Mouse (Mus musculus): Measurements from ENCODE around the gene Ccdc38. TPM values are rescaled to one million over a fixed set of nuclear protein-coding genes. Genes with fewer than 3 reads are reported as not detected.

Ccdc38 gene
- polyA plus RNA-seq, 1 experiment from 2014 or later = 0.44 TPM

DNA sequence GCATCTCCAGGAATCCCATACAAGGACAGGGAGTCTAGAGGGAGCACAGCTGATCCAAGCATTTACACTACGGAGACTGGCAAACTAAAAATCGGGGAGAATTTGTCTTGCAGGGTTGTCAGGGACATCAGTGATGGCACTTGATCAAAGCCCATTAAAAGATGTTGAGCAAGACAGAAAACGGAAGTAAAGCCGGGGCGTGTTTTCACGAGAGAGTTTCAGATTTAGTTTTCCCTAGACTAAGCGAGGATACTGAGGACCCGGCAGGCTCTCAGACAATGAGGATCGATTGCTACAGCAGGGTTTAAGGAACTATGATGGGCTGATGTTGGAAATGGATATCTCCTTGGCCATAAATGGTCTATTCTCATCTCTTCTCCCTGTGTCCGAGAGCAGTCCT, 26.6 kb downstream of the Ccdc38 start:
- Histone ChIP-seq H3K4me3 (replicated peaks; ENCODE audit: low read length) (no peak overlapping the region), H3K27me3 (replicated peaks; ENCODE audit: control insufficient read depth, insufficient read depth, low read length) (no peaks in the 10 kb centered on the region), H3K27ac (ENCODE audit: low read length) (no peak overlapping the region), H3K9ac (replicated peaks; ENCODE audit: low read depth, low read length) (no peak overlapping the region), H3K4me1 (replicated peaks; ENCODE audit: control insufficient read depth, insufficient read depth, low read length) (no peaks in the 10 kb centered on the region), H3K9me3 (ENCODE audit: control insufficient read depth, low read length) (no peaks in the 10 kb centered on the region), H3K4me2 (ENCODE audit: low read length) (no peak overlapping the region), H3K36me3 (ENCODE audit: control insufficient read depth, insufficient read depth) (no peaks in the 10 kb centered on the region)
- ATAC-seq = no peak
- WGBS = 92% methylated on average over 10 of the region's 10 CpGs

DNA sequence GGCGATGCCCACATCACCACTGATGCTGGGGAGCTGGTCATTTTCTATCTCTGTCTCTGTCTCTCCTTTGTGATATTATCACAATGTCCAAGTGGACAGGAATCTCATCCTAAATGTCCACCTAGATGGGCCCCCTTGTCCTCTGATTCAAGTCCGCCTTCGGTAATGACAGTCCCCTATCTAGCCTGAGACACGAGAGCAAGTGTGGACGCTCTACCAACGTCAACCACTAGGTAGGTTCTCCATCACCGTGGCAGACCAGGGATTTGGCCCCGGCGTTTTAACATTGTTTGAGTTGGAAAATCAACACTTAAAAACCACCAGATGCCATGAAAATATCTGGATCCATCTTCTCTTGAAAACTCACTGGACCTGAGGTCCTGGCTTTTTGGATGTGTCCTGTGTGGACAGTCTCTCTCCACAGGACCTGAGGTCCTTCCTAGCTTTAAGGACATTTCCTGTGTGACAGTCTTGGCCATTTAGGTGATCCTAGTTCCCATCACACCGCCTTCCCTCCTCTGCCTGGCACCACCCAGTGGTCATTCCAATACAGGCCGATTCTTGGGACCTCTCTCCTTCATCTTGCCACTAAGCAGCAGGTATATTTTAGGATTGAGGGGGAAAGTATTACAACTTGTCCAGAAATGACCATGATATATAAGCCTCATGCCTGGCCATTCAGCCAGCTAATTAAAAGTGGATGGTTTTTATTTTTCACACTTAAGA, 27.6 kb downstream of the Ccdc38 start:
- WGBS = 91% methylated on average over 11 of the region's 11 CpGs
- Histone ChIP-seq H3K9ac (replicated peaks; ENCODE audit: low read depth, low read length) (no peak overlapping the region), H3K36me3 (ENCODE audit: control insufficient read depth, insufficient read depth) (no peaks in the 10 kb centered on the region), H3K4me3 (replicated peaks; ENCODE audit: low read length) (no peak overlapping the region), H3K4me1 (replicated peaks; ENCODE audit: control insufficient read depth, insufficient read depth, low read length) (no peaks in the 10 kb centered on the region), H3K27ac (ENCODE audit: low read length) (no peak overlapping the region), H3K4me2 (ENCODE audit: low read length) (no peak overlapping the region), H3K9me3 (ENCODE audit: control insufficient read depth, low read length) (no peaks in the 10 kb centered on the region), H3K27me3 (replicated peaks; ENCODE audit: control insufficient read depth, insufficient read depth, low read length) (no peaks in the 10 kb centered on the region)
- no peak for ATAC-seq

DNA sequence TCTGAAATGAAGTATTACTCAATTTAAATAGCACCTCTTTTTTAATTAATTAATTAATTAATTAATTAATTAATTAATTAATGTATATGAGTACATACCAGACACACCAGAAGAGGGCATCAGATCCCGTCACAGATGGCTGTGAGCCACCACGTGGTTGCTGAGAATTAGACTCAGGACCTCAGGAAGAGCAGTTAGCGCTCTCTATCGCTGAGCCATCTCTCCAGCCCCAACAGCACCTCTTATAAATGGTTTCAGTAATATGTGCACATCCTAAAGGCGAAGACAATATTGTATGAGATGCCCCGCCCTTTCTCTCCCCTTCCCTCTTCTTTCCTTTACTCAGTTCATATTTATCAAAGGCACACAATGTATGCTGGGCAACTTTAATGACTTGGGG, 28.2 kb downstream of the Ccdc38 start:
- 85% methylated on average over 6 of the region's 6 CpGs for WGBS
- Histone ChIP-seq H3K27me3 (replicated peaks; ENCODE audit: control insufficient read depth, insufficient read depth, low read length) (no peaks in the 10 kb centered on the region), H3K9ac (replicated peaks; ENCODE audit: low read depth, low read length) (no peak overlapping the region), H3K4me1 (replicated peaks; ENCODE audit: control insufficient read depth, insufficient read depth, low read length) (no peaks in the 10 kb centered on the region), H3K27ac (ENCODE audit: low read length) (no peak overlapping the region), H3K9me3 (ENCODE audit: control insufficient read depth, low read length) (no peaks in the 10 kb centered on the region), H3K4me3 (replicated peaks; ENCODE audit: low read length) (no peak overlapping the region), H3K4me2 (ENCODE audit: low read length) (no peak overlapping the region), H3K36me3 (ENCODE audit: control insufficient read depth, insufficient read depth) (no peaks in the 10 kb centered on the region)
- ATAC-seq = no peak

DNA sequence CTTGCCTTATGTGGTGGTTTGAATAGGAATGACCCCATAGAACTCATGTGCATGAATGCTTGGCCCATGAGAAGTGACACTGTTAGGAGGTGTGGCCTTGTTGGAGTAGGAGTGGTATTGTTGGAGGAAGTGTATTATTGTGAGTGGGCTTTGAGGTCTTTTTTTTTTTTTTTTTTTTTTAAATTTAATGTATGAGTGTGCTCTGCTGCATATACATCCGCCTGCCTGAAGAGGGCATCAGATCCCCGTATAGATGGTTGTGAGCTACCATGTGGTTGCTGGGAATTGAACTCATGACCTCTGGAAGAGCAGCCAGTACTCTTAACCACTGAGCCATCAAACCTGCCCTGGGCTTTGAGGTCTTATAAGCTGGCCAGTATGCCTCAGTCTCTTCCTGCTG, 31.8 kb downstream of the Ccdc38 start:
- Histone ChIP-seq H3K36me3 (ENCODE audit: control insufficient read depth, insufficient read depth) (no peaks in the 10 kb centered on the region), H3K4me1 (replicated peaks; ENCODE audit: control insufficient read depth, insufficient read depth, low read length) (no peaks in the 10 kb centered on the region), H3K27ac (ENCODE audit: low read length) (no peak overlapping the region), H3K9ac (replicated peaks; ENCODE audit: low read depth, low read length) (no peak overlapping the region), H3K9me3 (ENCODE audit: control insufficient read depth, low read length) (no peaks in the 10 kb centered on the region), H3K4me3 (replicated peaks; ENCODE audit: low read length) (no peak overlapping the region), H3K4me2 (ENCODE audit: low read length) (no peak overlapping the region), H3K27me3 (replicated peaks; ENCODE audit: control insufficient read depth, insufficient read depth, low read length) (no peaks in the 10 kb centered on the region)
- WGBS = 58% methylated on average over 2 of the region's 2 CpGs
- no peak for ATAC-seq

DNA sequence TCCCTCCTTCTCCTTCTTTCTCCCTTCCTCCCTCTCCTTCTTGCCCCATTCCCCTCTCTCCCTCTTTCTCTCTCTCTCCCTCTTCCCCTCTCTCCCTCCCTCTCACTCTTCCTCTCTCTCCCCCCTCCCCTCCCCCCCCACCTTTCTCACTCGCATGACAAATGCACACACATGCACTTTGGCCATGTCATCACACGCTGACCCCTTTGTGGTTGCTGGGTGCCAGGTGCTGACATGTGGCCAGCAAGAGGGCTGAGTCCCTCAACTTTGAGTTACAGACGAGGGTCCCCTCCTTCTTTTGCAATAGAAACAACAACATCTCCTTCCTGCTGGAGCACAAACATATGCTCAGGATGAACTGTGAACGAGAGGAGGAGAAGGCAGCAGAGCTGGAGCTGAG, 34.5 kb downstream of the Ccdc38 start:
- ATAC-seq = no peak
- Histone ChIP-seq H3K4me1 (replicated peaks; ENCODE audit: control insufficient read depth, insufficient read depth, low read length) (no peaks in the 10 kb centered on the region), H3K36me3 (ENCODE audit: control insufficient read depth, insufficient read depth) (no peaks in the 10 kb centered on the region), H3K4me2 (ENCODE audit: low read length) (no peak overlapping the region), H3K9me3 (ENCODE audit: control insufficient read depth, low read length) (no peaks in the 10 kb centered on the region), H3K4me3 (replicated peaks; ENCODE audit: low read length) (no peak overlapping the region), H3K27ac (ENCODE audit: low read length) (no peak overlapping the region), H3K9ac (replicated peaks; ENCODE audit: low read depth, low read length) (no peak overlapping the region), H3K27me3 (replicated peaks; ENCODE audit: control insufficient read depth, insufficient read depth, low read length) (no peaks in the 10 kb centered on the region)
- 66% methylated on average over 4 of the region's 4 CpGs for WGBS

DNA sequence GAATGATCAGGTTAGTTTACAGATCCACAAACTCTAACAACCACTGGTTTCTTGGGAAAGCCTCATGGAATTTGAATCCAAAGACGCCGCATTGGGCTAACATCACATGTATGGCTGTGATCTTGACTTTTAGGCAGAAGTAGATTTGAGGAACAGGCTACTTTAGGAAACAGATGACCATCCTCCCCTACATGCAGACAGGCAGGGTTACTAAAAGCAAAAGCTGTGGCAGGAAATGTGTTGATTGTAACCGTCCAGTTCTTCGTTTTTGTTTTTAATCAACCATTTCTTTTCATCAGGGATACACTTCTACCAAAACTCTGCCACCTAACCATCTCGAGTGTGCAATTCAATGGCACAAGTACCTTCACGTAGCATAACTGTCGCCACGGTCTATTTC, 35.5 kb downstream of the Ccdc38 start:
- no peak overlapping the region for H3K9ac ChIP-seq (replicated peaks; ENCODE audit: low read depth, low read length)
- H3K4me1 ChIP-seq (replicated peaks; ENCODE audit: control insufficient read depth, insufficient read depth, low read length) = no peaks in the 10 kb centered on the region
- no peaks in the 10 kb centered on the region for H3K27me3 ChIP-seq (replicated peaks; ENCODE audit: control insufficient read depth, insufficient read depth, low read length)
- 95% methylated on average over 8 of the region's 8 CpGs for WGBS
- ATAC-seq = no peak
- H3K4me2 ChIP-seq (ENCODE audit: low read length) = no peak overlapping the region
- H3K27ac ChIP-seq (ENCODE audit: low read length) = no peak overlapping the region
- no peaks in the 10 kb centered on the region for H3K9me3 ChIP-seq (ENCODE audit: control insufficient read depth, low read length)
- H3K36me3 ChIP-seq (ENCODE audit: control insufficient read depth, insufficient read depth) = no peaks in the 10 kb centered on the region
- no peak overlapping the region for H3K4me3 ChIP-seq (replicated peaks; ENCODE audit: low read length)

DNA sequence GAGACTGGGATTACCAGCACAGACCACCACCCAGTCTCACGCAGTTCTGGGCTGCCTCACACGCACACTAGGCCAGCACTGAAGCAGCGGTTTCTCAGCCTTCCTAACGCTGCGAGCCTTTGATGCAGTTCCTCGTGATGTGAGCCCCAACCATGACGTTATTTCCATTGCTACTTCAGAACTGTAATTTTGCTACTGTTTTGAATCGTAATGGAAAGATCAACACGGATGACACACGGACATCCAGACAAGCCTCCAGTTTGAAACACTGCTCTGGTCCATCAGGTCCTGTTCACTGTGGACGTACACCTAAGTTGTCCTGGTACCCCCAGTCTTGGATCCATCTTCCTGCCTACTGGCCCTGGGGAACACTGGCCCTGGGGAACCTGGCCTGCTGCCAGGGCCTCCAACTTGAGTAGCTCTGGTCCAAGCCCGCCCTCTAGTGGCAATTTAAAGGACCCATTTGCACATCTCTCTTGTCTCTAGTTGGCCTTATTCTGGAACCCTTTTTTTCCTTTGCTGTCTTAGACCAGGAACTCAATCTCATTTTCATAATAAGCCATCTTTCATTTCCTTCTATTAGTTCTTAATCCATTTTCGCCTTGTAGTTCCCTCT, 36.9 kb downstream of the Ccdc38 start:
- ATAC-seq = peak; percentile 47; the same call in 1 of the 2 replicates
- no peak overlapping the region for H3K9ac ChIP-seq (replicated peaks; ENCODE audit: low read depth, low read length)
- WGBS = 68% methylated on average over 13 of the region's 13 CpGs
- H3K4me1 ChIP-seq (replicated peaks; ENCODE audit: control insufficient read depth, insufficient read depth, low read length) = no peaks in the 10 kb centered on the region
- H3K27me3 ChIP-seq (replicated peaks; ENCODE audit: control insufficient read depth, insufficient read depth, low read length) = no peaks in the 10 kb centered on the region
- no peaks in the 10 kb centered on the region for H3K9me3 ChIP-seq (ENCODE audit: control insufficient read depth, low read length)
- no peak overlapping the region for H3K4me2 ChIP-seq (ENCODE audit: low read length)
- H3K36me3 ChIP-seq (ENCODE audit: control insufficient read depth, insufficient read depth) = no peaks in the 10 kb centered on the region
- H3K4me3 ChIP-seq (replicated peaks; ENCODE audit: low read length) = no peak overlapping the region
- H3K27ac ChIP-seq (ENCODE audit: low read length) = no peak overlapping the region

DNA sequence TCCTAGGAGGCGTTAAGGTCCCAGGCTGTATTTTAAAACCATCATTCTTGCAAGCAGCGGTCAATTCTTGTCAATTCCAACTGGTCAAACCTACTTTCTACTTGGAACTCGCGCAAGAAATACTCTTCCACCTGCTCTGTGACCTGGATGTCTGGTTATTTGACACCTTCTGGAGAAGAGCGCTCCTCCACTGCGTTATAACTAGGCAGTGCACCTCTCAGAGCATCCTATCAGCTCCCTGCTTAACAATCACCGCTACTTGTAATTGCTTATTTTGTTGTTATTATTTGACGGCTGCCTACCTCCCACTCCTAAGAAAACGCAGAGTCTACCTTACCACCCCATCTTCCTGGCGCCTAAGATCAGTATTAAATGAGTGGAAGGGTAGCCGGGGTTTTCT, 48.4 kb downstream of the Ccdc38 start:
- H3K36me3 ChIP-seq (ENCODE audit: control insufficient read depth, insufficient read depth) = peaks cover 11% of the 10 kb centered on the region
- 2% methylated on average over 11 of the region's 11 CpGs for WGBS
- peak; percentile 37; the same call in 1 of the 2 replicates for ATAC-seq
- peak overlapping the region; percentile 87 for H3K9ac ChIP-seq (replicated peaks; ENCODE audit: low read depth, low read length)
- H3K4me3 ChIP-seq (replicated peaks; ENCODE audit: low read length) = peak overlapping the region; percentile 92
- 0 out of 2 replicates have a peak, but pooled peaks cover 2% of the 10 kb centered on the region for H3K27me3 ChIP-seq (replicated peaks; ENCODE audit: control insufficient read depth, insufficient read depth, low read length)
- peak overlapping the region; percentile 83 for H3K27ac ChIP-seq (ENCODE audit: low read length)
- peak overlapping the region; percentile 96 for H3K4me2 ChIP-seq (ENCODE audit: low read length)
- no peaks in the 10 kb centered on the region for H3K9me3 ChIP-seq (ENCODE audit: control insufficient read depth, low read length)
- peaks cover 18% of the 10 kb centered on the region for H3K4me1 ChIP-seq (replicated peaks; ENCODE audit: control insufficient read depth, insufficient read depth, low read length)

DNA sequence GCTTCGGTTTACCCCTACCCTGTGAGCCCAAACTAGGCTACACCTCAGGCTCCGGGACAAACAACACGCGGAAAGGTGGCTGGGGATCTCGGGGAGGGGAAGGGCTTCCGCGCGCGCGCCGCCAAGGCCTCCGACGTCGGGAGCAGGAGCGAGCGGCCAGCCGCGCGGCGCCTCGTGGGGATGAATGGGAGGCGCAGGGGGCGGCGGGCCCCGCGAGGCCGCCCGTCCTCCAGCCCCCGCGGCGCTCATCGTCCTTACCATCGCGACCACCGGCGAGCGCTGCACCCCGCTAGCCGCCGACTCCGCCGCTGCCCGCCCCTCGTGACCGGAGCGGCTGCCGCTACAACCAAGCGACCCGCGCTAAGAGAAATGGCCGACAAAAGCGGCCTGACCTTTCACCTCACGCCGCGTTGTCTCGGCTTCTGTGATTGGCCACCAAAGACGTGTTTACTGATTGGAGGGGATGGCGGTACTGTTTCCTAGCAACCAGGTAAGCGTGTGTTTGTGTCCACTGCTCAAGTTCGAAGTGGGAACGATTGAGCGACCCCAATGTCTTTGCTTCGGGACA, 48.9 kb downstream of the Ccdc38 start, which contains the start of gene Snrpf:
TSS of gene Snrpf (minus strand) at position 426 of the 568 bp plus-strand sequence.
- 0 out of 2 replicates have a peak, but pooled peaks cover 2% of the 10 kb centered on the region for H3K27me3 ChIP-seq (replicated peaks; ENCODE audit: control insufficient read depth, insufficient read depth, low read length)
- H3K36me3 ChIP-seq (ENCODE audit: control insufficient read depth, insufficient read depth) = peaks cover 8% of the 10 kb centered on the region
- under 1% methylated on average over 63 of the region's 63 CpGs for WGBS
- peak; percentile 88 for ATAC-seq
- peak within 1 kb of the TSS; percentile 83 for H3K27ac ChIP-seq (ENCODE audit: low read length)
- H3K9ac ChIP-seq (replicated peaks; ENCODE audit: low read depth, low read length) = peak within 1 kb of the TSS; percentile 87
- peak within 1 kb of the TSS; percentile 96 for H3K4me2 ChIP-seq (ENCODE audit: low read length)
- H3K9me3 ChIP-seq (ENCODE audit: control insufficient read depth, low read length) = no peaks in the 10 kb centered on the region
- H3K4me1 ChIP-seq (replicated peaks; ENCODE audit: control insufficient read depth, insufficient read depth, low read length) = peaks cover 21% of the 10 kb centered on the region
- H3K4me3 ChIP-seq (replicated peaks; ENCODE audit: low read length) = peak within 1 kb of the TSS; percentile 92

Data from forebrain, embryonic 16.5 days (tissue).